Mouse (Mus musculus) hindbrain, embryonic 16.5 days (tissue): Measurements from ENCODE around the gene R3hdm2. TPM values are rescaled to one million over a fixed set of nuclear protein-coding genes. Genes with fewer than 3 reads are reported as not detected.

Experiments
- ATAC-seq: fragments of 200-750 bp; cut with Nextera tagmentation; 2 replicates; pipeline ENCODE4 v1.8.0; 2017; ENCODE audit warnings: moderate TSS enrichment, moderate library complexity
- H3K27ac ChIP-seq: fragments of 300-500 bp; sonication (generic); 2 replicates; pipeline ENCODE4 v1.5.1; 2014; ENCODE audit warnings: low read depth, mild to moderate bottlenecking, control low read depth, low read length, moderate library complexity
- H3K27me3 ChIP-seq: fragments of 300-500 bp; sonication (generic); replicated peaks from 2 replicates; pipeline ENCODE4 v1.6.1; 2014; ENCODE audit warnings: low read length; ENCODE audit not compliant: control insufficient read depth, insufficient read depth
- H3K36me3 ChIP-seq: fragments of 300-500 bp; sonication (generic); 2 replicates; pipeline ENCODE4 v1.6.1; 2014; ENCODE audit warnings: mild to moderate bottlenecking, low read length, moderate library complexity, mixed read lengths; ENCODE audit not compliant: control insufficient read depth, insufficient read depth
- H3K4me1 ChIP-seq: fragments of 300-500 bp; sonication (generic); 2 replicates; pipeline ENCODE4 v1.6.1; 2014; ENCODE audit warnings: low read depth, low read length; ENCODE audit not compliant: control insufficient read depth, insufficient read depth
- H3K4me2 ChIP-seq: fragments of 300-500 bp; sonication (generic); 2 replicates; pipeline ENCODE4 v1.6.1; 2014; ENCODE audit warnings: mild to moderate bottlenecking, low read length, control low read depth, moderate library complexity
- H3K4me3 ChIP-seq: fragments of 300-500 bp; sonication (generic); 2 replicates; pipeline ENCODE4 v1.5.1; 2014; ENCODE audit warnings: mild to moderate bottlenecking, low read length, control low read depth, moderate library complexity
- H3K9ac ChIP-seq: fragments of 300-500 bp; sonication (generic); 2 replicates; pipeline ENCODE4 v1.6.1; 2014; ENCODE audit warnings: low read depth, mild to moderate bottlenecking, control low read depth, low read length, moderate library complexity
- H3K9me3 ChIP-seq: fragments of 300-500 bp; sonication (generic); 2 replicates; pipeline ENCODE4 v1.6.1; 2014; ENCODE audit warnings: mild to moderate bottlenecking, low read length, moderate library complexity; ENCODE audit not compliant: control insufficient read depth
- WGBS: fragments of 180-500 bp; shearing (Covaris S2); extraction: QIAGEN DNeasy Blood & Tissue Kit; methylation state at CpG from one replicate; pipeline ENCODE4 v1.1.7; 2014; 5-methylcytosine and 5-hydroxymethylcytosine counted together
- polyA plus RNA-seq: library from polyadenylated mRNA; unstranded; fragments of >200 nt; fragmentation: Nextera tagmentation; extraction: Ambion mirVana; gene quantifications from 2 replicates; pipeline ENCODE4 v1.2.1, GENCODE M21; 2015

R3hdm2 gene
- polyA plus RNA-seq = 34.0 and 37.4 TPM in 2 replicates

DNA sequence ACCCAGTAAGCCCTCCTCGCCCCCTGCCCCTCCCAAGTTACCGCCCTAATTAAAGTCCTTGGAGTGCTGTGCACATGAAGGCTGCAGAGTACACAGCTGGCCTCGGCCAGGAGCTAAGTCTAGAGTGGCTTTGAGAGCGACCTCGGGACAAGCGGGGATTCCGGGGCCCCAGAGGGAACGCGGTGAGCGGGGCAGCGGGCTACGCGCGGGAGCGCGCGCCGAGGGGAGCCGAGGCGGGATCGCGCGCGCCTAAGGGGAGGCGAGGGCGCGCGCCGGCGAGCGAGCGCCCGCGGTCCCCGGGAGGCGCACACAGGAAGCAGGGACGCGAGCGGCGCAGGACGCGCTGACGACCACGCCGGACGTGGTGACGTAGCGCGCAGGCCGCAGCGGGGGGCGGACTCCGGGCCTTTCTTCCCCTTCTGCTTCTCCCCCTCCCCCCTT, at the start of gene R3hdm2:
Gene R3hdm2, plus strand, starts transcription at position 77 of the 441 bp plus-strand sequence.
- no peaks in the 10 kb centered on the region for H3K36me3 ChIP-seq
- no peaks in the 10 kb centered on the region for H3K27me3 ChIP-seq
- peak; percentile 96 for ATAC-seq
- H3K4me3 ChIP-seq = peak within 1 kb of the TSS; percentile 76
- WGBS = under 1% methylated on average over 33 of the region's 53 CpGs
- peak within 1 kb of the TSS; percentile 94 for H3K27ac ChIP-seq
- peak within 1 kb of the TSS; percentile 95 for H3K9ac ChIP-seq
- H3K9me3 ChIP-seq = no peaks in the 10 kb centered on the region
- peak within 1 kb of the TSS; percentile 86 for H3K4me2 ChIP-seq
- H3K4me1 ChIP-seq = peaks cover 12% of the 10 kb centered on the region

DNA sequence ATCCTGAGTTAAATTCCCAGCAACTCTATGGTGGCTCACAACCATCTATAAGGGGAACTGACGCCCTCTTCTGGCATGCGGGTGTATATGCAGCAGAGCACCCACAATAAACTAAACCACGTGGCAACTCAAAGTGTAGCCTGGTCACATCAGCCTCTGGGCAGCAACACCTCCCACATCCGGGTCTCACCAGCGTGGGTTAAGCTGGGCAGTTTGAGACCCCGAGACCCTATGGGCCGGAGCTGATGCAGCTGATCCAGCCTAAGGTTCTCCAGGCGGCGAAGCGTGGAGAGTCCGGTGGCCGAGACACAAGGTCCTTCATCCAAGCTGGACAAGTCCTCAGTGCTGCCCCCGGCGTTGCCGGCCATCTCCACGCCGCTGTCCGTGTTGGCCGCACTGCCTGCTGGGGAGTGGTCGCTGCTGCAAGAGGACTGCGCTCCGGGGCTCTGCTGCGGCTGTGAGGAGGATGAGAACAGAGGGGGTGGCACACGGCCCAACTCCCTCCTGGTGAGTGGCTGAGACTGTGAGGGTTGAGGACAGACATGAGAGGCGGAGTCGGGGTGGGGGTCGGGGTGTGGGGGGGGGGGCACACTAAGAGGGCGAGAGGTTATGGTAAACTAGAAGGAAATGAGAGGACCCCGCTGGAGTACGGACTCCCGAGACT, 47.8 kb upstream of the R3hdm2 start:
- H3K4me3 ChIP-seq = peak overlapping the region; percentile 33
- no peaks in the 10 kb centered on the region; the same call in 1 of the 2 replicates for H3K36me3 ChIP-seq
- WGBS = 41% methylated on average over 31 of the region's 31 CpGs
- ATAC-seq = no peak
- peak overlapping the region; percentile 62 for H3K9ac ChIP-seq
- H3K4me1 ChIP-seq = no peaks in the 10 kb centered on the region
- H3K27ac ChIP-seq = no peak overlapping the region
- 0 out of 2 replicates have a peak, but pooled peaks cover under 1% of the 10 kb centered on the region for H3K9me3 ChIP-seq
- peak overlapping the region; percentile 47 for H3K4me2 ChIP-seq
- H3K27me3 ChIP-seq = peaks cover 22% of the 10 kb centered on the region

DNA sequence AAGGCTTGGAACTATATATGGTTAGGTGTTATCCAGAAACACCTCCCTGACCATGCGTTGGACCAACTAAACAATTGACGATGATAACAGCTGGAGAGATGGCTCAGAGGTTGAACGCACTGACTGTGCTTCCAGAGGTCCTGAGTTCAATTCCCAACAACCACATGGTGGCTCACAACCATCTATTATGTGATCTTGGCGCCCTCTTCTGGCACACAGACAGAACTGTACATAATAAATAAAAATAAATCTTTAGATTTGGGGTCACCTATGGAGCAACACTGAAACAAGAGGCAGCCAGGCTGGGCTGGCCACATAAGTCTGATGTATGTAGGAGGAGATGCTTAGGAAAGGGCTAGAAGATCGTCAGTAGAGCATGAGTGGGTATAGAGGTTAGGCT, 47.0 kb upstream of the R3hdm2 start:
- Histone ChIP-seq H3K27me3 (peaks cover 14% of the 10 kb centered on the region), H3K9me3 (no peaks in the 10 kb centered on the region), H3K36me3 (no peaks in the 10 kb centered on the region; the same call in 1 of the 2 replicates), H3K4me1 (no peaks in the 10 kb centered on the region), H3K9ac (no peak overlapping the region), H3K4me3 (no peak overlapping the region), H3K27ac (no peak overlapping the region), H3K4me2 (no peak overlapping the region)
- 64% methylated on average over 5 of the region's 5 CpGs for WGBS
- ATAC-seq = no peak

DNA sequence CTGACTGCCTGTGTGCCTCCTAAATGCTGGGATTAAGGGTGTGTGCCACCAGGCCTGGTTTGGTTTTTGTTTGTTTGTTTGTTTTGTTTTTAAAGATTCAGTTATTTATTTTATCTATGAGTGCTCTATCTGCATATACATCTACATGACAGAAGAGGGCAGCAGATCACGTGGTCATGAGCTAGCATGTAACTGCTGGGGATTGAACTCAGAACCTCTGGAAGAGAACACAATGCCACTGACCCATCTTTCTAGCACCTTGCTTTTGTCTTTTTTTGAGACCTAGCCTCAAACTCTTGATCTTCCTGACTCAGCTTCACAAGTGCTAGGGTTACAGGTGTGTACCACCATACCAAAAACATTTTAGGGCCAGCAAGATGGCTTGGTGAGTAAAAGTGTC, 44.9 kb upstream of the R3hdm2 start:
- 65% methylated on average over 1 of the region's 1 CpGs for WGBS
- no peak for ATAC-seq
- peaks cover 2% of the 10 kb centered on the region; the same call in 1 of the 2 replicates for H3K27me3 ChIP-seq
- no peak overlapping the region for H3K9ac ChIP-seq
- no peak overlapping the region for H3K4me2 ChIP-seq
- H3K4me1 ChIP-seq = peaks cover 13% of the 10 kb centered on the region
- H3K4me3 ChIP-seq = no peak overlapping the region
- H3K9me3 ChIP-seq = no peaks in the 10 kb centered on the region
- H3K36me3 ChIP-seq = no peaks in the 10 kb centered on the region; the same call in 1 of the 2 replicates
- H3K27ac ChIP-seq = no peak overlapping the region

DNA sequence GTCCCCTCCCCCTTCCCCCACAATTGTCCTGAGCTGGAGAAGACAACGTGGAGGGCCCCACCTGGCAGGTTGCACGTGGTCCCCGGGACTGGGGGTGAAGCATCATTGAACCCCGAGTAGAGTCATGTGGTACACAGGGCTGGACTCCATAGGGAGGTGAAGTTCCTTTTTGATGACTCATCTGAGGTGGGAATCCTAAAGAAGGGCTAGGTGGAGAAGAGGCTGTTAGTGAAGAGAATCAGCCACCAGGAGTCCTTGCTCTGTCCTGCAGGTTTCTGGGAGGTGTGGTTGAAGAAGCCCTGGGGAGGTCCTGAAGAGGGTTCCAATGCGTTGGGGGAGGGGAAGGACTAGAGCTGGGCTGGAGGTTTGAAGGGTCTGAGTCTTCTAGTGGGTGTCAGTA, 43.2 kb upstream of the R3hdm2 start:
- ATAC-seq = no peak
- no peaks in the 10 kb centered on the region; the same call in 1 of the 2 replicates for H3K36me3 ChIP-seq

DNA sequence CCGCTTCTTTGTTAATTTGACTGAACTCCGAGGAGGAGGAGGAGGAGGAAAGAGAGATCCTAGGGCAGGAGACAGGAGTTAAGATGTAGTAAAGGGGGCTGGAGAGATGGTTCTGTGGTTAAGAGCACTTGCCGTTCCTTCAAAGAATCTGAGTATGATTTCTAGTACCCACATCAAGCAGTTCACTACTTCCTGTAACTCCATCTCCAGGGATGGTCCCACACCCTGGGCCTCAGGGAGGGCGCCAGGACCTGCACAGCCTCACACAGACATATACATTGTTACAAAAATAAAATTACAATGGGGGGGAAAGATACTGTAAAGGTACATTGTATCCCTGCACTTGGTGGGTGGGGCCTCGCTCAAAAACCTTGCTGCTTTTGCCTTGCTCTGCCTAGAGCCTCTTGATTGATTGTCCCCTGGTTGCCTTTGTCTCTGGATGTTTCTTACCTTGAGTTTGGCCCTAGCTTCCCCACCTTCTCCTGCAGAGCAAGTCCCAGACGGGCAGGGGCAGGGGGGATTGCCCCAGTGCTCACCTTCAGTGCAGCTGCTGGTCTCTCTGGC, 42.5 kb upstream of the R3hdm2 start:
- WGBS = 86% methylated on average over 6 of the region's 6 CpGs

More for the DNA sequence above, 43.2 kb upstream of the R3hdm2 start:
- Histone ChIP-seq H3K27ac (no peak overlapping the region), H3K4me3 (no peak overlapping the region), H3K9ac (no peak overlapping the region), H3K9me3 (no peaks in the 10 kb centered on the region), H3K4me2 (no peak overlapping the region), H3K4me1 (peaks cover 21% of the 10 kb centered on the region), H3K27me3 (peaks cover 15% of the 10 kb centered on the region)
- WGBS = 84% methylated on average over 5 of the region's 5 CpGs

DNA sequence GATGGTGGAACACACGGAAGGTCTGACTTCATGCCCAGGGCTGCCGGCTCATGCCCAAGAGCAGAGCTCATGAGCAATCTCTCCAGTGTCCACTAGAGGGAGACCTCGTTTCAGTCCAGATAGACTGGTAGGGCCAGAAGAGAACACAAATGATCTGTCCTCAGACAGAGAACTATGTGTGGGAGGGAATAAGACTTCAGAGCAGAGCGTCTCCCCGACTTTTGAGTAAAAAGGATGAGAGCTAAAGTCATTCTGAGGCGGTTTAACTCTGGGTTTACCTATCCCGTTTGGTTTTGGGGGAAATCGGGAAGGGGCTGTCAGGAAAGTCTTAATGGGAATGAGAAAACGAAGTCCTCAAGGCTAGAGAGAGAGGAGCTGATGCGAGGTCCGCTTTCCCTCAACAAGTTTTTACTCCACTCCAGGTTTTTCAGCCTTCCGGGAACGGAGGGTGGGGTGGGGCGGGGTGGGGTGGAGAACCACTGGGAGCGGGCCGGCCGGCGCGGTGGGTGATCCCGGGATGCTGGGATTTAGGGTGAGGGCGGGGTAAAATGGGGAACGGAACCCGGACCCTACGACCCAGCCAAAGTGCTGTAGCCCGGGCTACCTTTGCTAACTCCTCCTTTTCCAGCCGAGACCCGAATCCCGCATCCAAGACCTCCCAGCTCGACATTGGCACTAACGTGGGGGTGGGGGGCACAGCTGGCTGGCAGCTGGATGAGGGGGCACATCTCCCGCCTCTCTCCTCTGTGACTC, 41.0 kb upstream of the R3hdm2 start:
- Histone ChIP-seq H3K36me3 (no peaks in the 10 kb centered on the region), H3K27me3 (peaks cover 19% of the 10 kb centered on the region), H3K9me3 (no peaks in the 10 kb centered on the region), H3K4me3 (peak overlapping the region; percentile 38), H3K27ac (peak overlapping the region; percentile 57; the same call in 1 of the 2 replicates), H3K4me1 (peaks cover 27% of the 10 kb centered on the region), H3K4me2 (peak overlapping the region; percentile 63), H3K9ac (0 out of 2 replicates have a peak overlapping the region, but pooled peaks have one; percentile 35)
- peak; percentile 82 for ATAC-seq
- under 1% methylated on average over 28 of the region's 31 CpGs for WGBS

More for the DNA sequence above, 42.5 kb upstream of the R3hdm2 start:
- H3K27ac ChIP-seq = no peak overlapping the region
- peaks cover 27% of the 10 kb centered on the region for H3K4me1 ChIP-seq
- H3K4me3 ChIP-seq = no peak overlapping the region
- peaks cover 19% of the 10 kb centered on the region for H3K27me3 ChIP-seq
- no peak for ATAC-seq
- H3K9me3 ChIP-seq = no peaks in the 10 kb centered on the region
- no peak overlapping the region for H3K9ac ChIP-seq
- no peak overlapping the region for H3K4me2 ChIP-seq
- H3K36me3 ChIP-seq = no peaks in the 10 kb centered on the region; the same call in 1 of the 2 replicates

DNA sequence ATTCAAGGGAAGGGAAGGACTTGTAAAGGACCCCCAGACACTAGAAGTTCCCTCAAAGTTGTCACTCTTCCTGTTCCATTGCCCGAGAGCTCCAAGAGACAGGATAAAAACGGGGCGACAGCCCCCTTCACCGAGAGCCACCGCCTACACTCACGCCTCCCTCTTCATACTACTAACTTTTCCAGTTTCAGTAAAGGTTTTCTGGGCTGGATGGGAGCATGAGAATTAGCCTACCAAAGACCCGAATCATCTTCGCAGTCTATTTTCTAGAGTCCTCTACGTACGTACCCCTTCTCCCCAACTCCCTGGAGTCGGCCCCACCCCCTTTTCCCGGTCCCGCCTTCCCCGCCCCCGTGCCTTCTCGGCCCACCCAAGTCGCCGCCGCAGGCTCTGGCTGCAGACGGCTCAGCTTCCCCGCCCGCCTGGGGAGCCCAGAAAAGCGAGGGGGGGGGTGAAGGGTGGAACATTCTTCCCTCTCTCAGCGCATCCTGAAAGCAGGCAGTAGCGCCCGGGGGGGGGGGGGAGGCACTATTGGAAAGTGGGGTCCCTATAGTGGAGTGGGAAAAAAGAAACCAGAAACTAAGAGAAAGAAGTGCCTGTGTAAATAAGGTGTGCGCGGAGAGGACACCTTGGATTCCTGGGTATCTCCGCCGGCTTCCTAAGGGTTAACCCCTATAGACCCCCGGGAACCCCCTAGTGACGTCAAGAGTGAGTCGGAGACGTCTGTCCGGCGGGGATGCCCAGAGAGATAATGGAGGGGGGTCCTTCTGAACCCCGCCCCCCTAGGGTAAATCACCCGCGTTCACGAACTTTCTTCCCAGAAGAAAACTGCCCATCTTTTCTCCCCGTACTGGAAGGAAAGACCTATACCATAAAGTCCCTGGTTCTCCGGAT, 40.2 kb upstream of the R3hdm2 start:
- H3K27ac ChIP-seq = peak overlapping the region; percentile 57; the same call in 1 of the 2 replicates
- H3K9ac ChIP-seq = peak overlapping the region; percentile 2
- peak overlapping the region; percentile 38 for H3K4me3 ChIP-seq
- no peaks in the 10 kb centered on the region for H3K36me3 ChIP-seq
- peaks cover 19% of the 10 kb centered on the region for H3K27me3 ChIP-seq
- WGBS = under 1% methylated on average over 40 of the region's 42 CpGs
- peak; percentile 48 for ATAC-seq
- peaks cover 27% of the 10 kb centered on the region for H3K4me1 ChIP-seq
- no peaks in the 10 kb centered on the region for H3K9me3 ChIP-seq
- peak overlapping the region; percentile 63 for H3K4me2 ChIP-seq
